Mouse (Mus musculus) splenic B cell, adult 2 months (primary cell): ENCODE measurements at regions not wholly inside any gene's neighbourhood (a gene's known extent, or its start where the extent isn't known, plus 50 kb on each side); places are given as distances from the start of the nearest gene placed in this dataset.

Source experiments
- DNase-seq: peaks from one replicate; pipeline ENCODE4 v3.0.0-alpha.2; 2011; ENCODE audit warnings: low read depth, low spot score
- H3K27me3 ChIP-seq: 2 replicates; pipeline ENCODE4 v1.6.1; 2012; ENCODE audit warnings: mild to moderate bottlenecking, low read length, moderate library complexity, mixed read lengths; ENCODE audit not compliant: control insufficient read depth, poor library complexity, insufficient read depth, severe bottlenecking
- H3K36me3 ChIP-seq: 2 replicates; pipeline ENCODE4 v1.6.1; 2012; ENCODE audit warnings: mild to moderate bottlenecking, low read length, moderate library complexity, mixed read lengths; ENCODE audit not compliant: control insufficient read depth, poor library complexity, insufficient read depth, severe bottlenecking

GRCm38 (mm10) chr5:118419344-118420037, 141.0 kb upstream of the Med13l start:
- H3K27me3 ChIP-seq = no peaks in the 10 kb centered on the region
- no peak for DNase-seq

GRCm38 (mm10) chr5:118421884-118422821, 138.3 kb upstream of the Med13l start:
- no peaks in the 10 kb centered on the region for H3K27me3 ChIP-seq
- no peaks in the 10 kb centered on the region for H3K36me3 ChIP-seq
- no peak for DNase-seq

More at GRCm38 (mm10) chr5:118419344-118420037, 141.0 kb upstream of the Med13l start:
- no peaks in the 10 kb centered on the region for H3K36me3 ChIP-seq

GRCm38 (mm10) chr5:118424177-118424576, 136.3 kb upstream of the Med13l start:
- no peaks in the 10 kb centered on the region for H3K27me3 ChIP-seq
- no peak for DNase-seq
- no peaks in the 10 kb centered on the region for H3K36me3 ChIP-seq

- Histone ChIP-seq H3K27me3 (no peaks in the 10 kb centered on the region), H3K36me3 (no peaks in the 10 kb centered on the region)
- no peak for DNase-seq
Observed at GRCm38 (mm10) chr5:118424764-118425568, 135.5 kb upstream of the Med13l start.

- no peak for DNase-seq
- H3K36me3 ChIP-seq = no peaks in the 10 kb centered on the region
- H3K27me3 ChIP-seq = no peaks in the 10 kb centered on the region
Observed at GRCm38 (mm10) chr5:118426673-118427072, 133.8 kb upstream of the Med13l start.

- no peaks in the 10 kb centered on the region for H3K27me3 ChIP-seq
- DNase-seq = no peak
- no peaks in the 10 kb centered on the region for H3K36me3 ChIP-seq
Observed at GRCm38 (mm10) chr5:118428323-118429095, 132.0 kb upstream of the Med13l start.

- Histone ChIP-seq H3K36me3 (no peaks in the 10 kb centered on the region), H3K27me3 (no peaks in the 10 kb centered on the region)
- DNase-seq = peak; percentile 27
Observed at GRCm38 (mm10) chr5:118433599-118433998, 126.9 kb upstream of the Med13l start.

- Histone ChIP-seq H3K36me3 (no peaks in the 10 kb centered on the region), H3K27me3 (no peaks in the 10 kb centered on the region)
- no peak for DNase-seq
Observed at GRCm38 (mm10) chr5:118434718-118435555, 125.5 kb upstream of the Med13l start.

- Histone ChIP-seq H3K36me3 (no peaks in the 10 kb centered on the region), H3K27me3 (no peaks in the 10 kb centered on the region)
- DNase-seq = no peak
Observed at GRCm38 (mm10) chr5:118435556-118435950, 124.9 kb upstream of the Med13l start.

GRCm38 (mm10) chr5:118436035-118436434, 124.4 kb upstream of the Med13l start:
- Histone ChIP-seq H3K36me3 (no peaks in the 10 kb centered on the region), H3K27me3 (no peaks in the 10 kb centered on the region)
- no peak for DNase-seq

- Histone ChIP-seq H3K27me3 (no peaks in the 10 kb centered on the region), H3K36me3 (no peaks in the 10 kb centered on the region)
- no peak for DNase-seq
Observed at GRCm38 (mm10) chr5:118436474-118437306, 123.8 kb upstream of the Med13l start.

- Histone ChIP-seq H3K27me3 (no peaks in the 10 kb centered on the region), H3K36me3 (no peaks in the 10 kb centered on the region)
- DNase-seq = no peak
Observed at GRCm38 (mm10) chr5:118437307-118437610, 123.2 kb upstream of the Med13l start.

GRCm38 (mm10) chr5:118438016-118438415, 122.5 kb upstream of the Med13l start:
- H3K27me3 ChIP-seq = no peaks in the 10 kb centered on the region
- no peak for DNase-seq
- H3K36me3 ChIP-seq = no peaks in the 10 kb centered on the region
